Comparison of ENCODE assay signal across 9 mouse cellular contexts in the genomic region with DNA sequence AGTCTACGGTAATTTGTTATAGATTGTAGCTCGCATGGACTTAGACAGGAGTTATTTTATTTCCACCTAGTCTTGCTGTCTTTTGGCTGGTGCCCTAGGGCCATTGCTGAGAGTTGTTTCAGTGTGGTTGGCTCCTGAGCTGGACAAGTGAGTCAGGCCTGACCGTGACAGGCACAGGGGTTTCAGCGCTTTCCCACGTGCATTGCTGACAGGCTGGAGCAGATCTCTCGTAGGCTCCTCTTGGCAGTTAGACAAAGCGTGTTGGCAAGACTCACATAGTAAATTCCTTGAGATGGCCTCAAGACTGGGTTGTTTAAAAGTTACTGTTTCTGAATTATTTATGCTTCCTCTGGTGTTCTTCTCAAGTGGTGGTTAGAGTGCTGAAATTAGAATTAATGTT.
DNase-seq lines count a peak whose midpoint lies in the region; ATAC-seq and TF ChIP-seq lines count a peak whose summit lies in the region.
"Had no signal": no experiment of that assay in that cellular context is flagged by ENCODE, and none has a peak within 500 bp of the region (broad histone marks: within the 10 kb centered on the region; RNA-seq: fewer than 3 reads in every experiment).

No protein-coding gene starts in this region.

- no peak overlapping the region for H3K4me3 ChIP-seq in C2C12 (ENCODE audit: insufficient read depth, poor library complexity, severe bottlenecking)
- H3K4me3 ChIP-seq: limb, embryonic 13.5 days had no signal

- H3K36me3 ChIP-seq in C2C12 (ENCODE audit: control insufficient read depth, insufficient read depth) = no peaks in the 10 kb centered on the region
- H3K36me3 ChIP-seq: limb, embryonic 13.5 days had no signal

- H3K79me3 ChIP-seq in C2C12 (ENCODE audit: low read depth) = no peaks in the 10 kb centered on the region

- peak; percentile 89 for ATAC-seq in frontal cortex, adult (ENCODE audit: low TSS enrichment)
- ATAC-seq in granulocyte monocyte progenitor cell, adult 5-6 weeks (replicated peaks; ENCODE audit: poor library complexity, severe bottlenecking) = no peak

- H3ac ChIP-seq in C2C12 (ENCODE audit: control insufficient read depth, insufficient read length, low read depth) = no peak overlapping the region

- no peaks in the 10 kb centered on the region for H3K79me2 ChIP-seq in C2C12 (ENCODE audit: control insufficient read depth, insufficient read depth)

- TF ChIP-seq CTCF in C2C12 (IDR thresholded peaks at IDR 0.05; ENCODE audit: control insufficient read depth, insufficient read depth, insufficient read length) = no peak

- no peak for DNase-seq in frontal cortex, postnatal 14 days (ENCODE audit: low spot score in 2 of 2)
- peak; percentile 79 to 80 for DNase-seq in cerebellum, postnatal 14 days
- peak; percentile 38 for DNase-seq in kidney, postnatal 14 days
- DNase-seq in lung, postnatal 4 days = peak; percentile 35 to 58
- DNase-seq in neural tube, embryonic 10.5 days (ENCODE audit: extremely low spot score, low spot score) = no peak

- H3K27me3 ChIP-seq in C2C12 (ENCODE audit: control insufficient read depth, insufficient read depth, insufficient read length) = no peaks in the 10 kb centered on the region
- H3K27me3 ChIP-seq: limb, embryonic 13.5 days had no signal

TF ChIP-seq in C2C12, 6 proteins besides CTCF, POLR2A, EP300 and RAD21:
- no peak for TF ChIP-seq FOSL1 (IDR thresholded peaks at IDR 0.05; ENCODE audit: insufficient read depth, low read length, poor library complexity, severe bottlenecking)
- peak; percentile 59 for TF ChIP-seq MAX (IDR thresholded peaks at IDR 0.05)

Comparison
In these comparisons a context has a peak if more than half of its experiments do, and no peak if none do; other contexts are left out.
1. DNase-seq: peak in cerebellum, postnatal 14 days (2 of 2), kidney, postnatal 14 days (single experiment) and lung, postnatal 4 days (2 of 2); none in frontal cortex, postnatal 14 days (0 of 2) and neural tube, embryonic 10.5 days (single experiment).